8 mouse cellular contexts compared by ENCODE assay signal in the genomic region with DNA sequence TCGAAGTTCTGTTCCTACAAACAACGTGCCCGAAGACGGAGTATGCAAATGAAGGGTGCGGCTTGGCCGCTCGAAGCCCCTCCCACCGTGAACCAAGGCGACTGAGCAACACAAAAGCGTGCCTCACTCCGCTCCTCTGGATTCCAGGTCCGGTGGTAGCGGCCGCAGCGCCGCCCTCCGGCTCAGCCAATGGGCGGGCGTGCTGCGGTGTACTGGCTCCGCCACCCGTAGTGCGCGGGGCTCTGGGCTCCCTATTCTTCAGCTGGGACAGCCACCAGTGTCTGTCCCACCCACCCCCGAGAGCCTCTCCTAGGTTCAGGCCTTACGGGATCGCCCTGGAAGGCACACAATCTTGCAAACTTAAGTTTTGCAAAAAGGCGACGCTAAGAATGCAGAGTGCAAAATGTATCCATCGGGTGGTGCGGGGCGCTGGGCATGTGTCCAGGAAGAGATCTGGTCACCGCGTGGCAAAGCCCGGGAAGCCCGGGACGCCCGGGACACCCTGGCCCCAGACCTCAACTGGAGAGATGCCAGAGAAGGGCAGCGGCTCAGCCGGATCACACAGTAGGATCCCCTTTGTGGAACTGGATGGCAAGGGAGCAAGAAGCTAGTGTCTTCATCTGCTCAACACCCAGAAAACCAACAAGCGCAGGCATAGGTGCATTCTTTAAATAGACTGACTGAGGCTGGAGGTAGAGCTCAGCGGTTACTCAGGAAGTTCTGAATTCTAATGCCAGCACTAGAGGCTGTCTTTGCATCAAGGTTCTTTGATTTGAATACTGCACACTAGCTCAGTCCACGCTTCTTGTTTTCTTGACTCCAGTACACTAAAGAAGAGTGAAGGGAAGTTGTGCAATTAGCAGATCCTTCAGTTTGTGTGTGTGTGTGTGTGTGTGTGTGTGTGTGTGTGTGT. TPM values are rescaled to one million over a fixed set of nuclear protein-coding genes. Genes with fewer than 3 reads are reported as not detected.
DNase-seq lines count a peak whose midpoint lies in the region; ATAC-seq and TF ChIP-seq lines count a peak whose summit lies in the region.

No protein-coding gene starts in this region.

- DNase-seq in c-Kit-positive CD71-positive TER-119-negative erythroid progenitor cells, embryonic 14.5 days (ENCODE audit: low read depth), result peak; percentile 87
- DNase-seq in forebrain, embryonic 11.5 days (ENCODE audit: low spot score), result peak; percentile 95
- peak; percentile 94 to 98 for DNase-seq in kidney, postnatal 25 days
- peak; percentile 91 for DNase-seq in liver, embryonic 13.5 days
- DNase-seq in natural killer cell, adult 2 months (ENCODE audit: low spot score in 2 of 2), result peak; percentile 73 to 87

- H3K4me3 ChIP-seq in E14TG2a.4 (replicated peaks; ENCODE audit: low read length), result peak overlapping the region; percentile 81
- peak overlapping the region; percentile 29 for H3K4me3 ChIP-seq in forebrain, embryonic 11.5 days (ENCODE audit: low read depth, low read length)
- peak overlapping the region; percentile 61 for H3K4me3 ChIP-seq in heart, embryonic 16.5 days (ENCODE audit: low read length)
- H3K4me3 ChIP-seq in liver, embryonic 13.5 days (replicated peaks), result peak overlapping the region; percentile 65
- peak overlapping the region; percentile 55 for H3K4me3 ChIP-seq in stomach, embryonic 14.5 days (ENCODE audit: low read depth, low read length)

- WGBS in forebrain, embryonic 11.5 days, result 1% methylated on average over 43 of the region's 43 CpGs
- 1% methylated on average over 43 of the region's 43 CpGs for WGBS in heart, embryonic 16.5 days
- 1% methylated on average over 43 of the region's 43 CpGs for WGBS in liver, embryonic 13.5 days (ENCODE audit: insufficient replicate concordance)
- 2% methylated on average over 43 of the region's 43 CpGs for WGBS in stomach, embryonic 14.5 days

- peaks cover 22% of the 10 kb centered on the region for H3K27me3 ChIP-seq in E14TG2a.4 (ENCODE audit: insufficient read depth, low read length)
- H3K27me3 ChIP-seq in forebrain, embryonic 11.5 days (ENCODE audit: control insufficient read depth, insufficient read depth, low read length), result no peaks in the 10 kb centered on the region
- no peaks in the 10 kb centered on the region for H3K27me3 ChIP-seq in heart, embryonic 16.5 days (ENCODE audit: control insufficient read depth, insufficient read depth, low read length)
- H3K27me3 ChIP-seq in liver, embryonic 13.5 days, result no peaks in the 10 kb centered on the region
- H3K27me3 ChIP-seq in stomach, embryonic 14.5 days (ENCODE audit: control insufficient read depth, insufficient read depth, low read length), result no peaks in the 10 kb centered on the region

- peak overlapping the region; percentile 61; the same call in 1 of the 2 replicates for H3K27ac ChIP-seq in forebrain, embryonic 11.5 days (ENCODE audit: low read depth, low read length)
- peak overlapping the region; percentile 92 for H3K27ac ChIP-seq in heart, embryonic 16.5 days (ENCODE audit: low read length)
- H3K27ac ChIP-seq in liver, embryonic 13.5 days, result peak overlapping the region; percentile 80
- H3K27ac ChIP-seq in stomach, embryonic 14.5 days (ENCODE audit: low read length), result peak overlapping the region; percentile 91

- TF ChIP-seq CTCF in E14TG2a.4 (conservative IDR thresholded peaks at IDR 0.05; ENCODE audit: low read length), result no peak

- peak; percentile 100 for ATAC-seq in forebrain, embryonic 11.5 days (replicated peaks; ENCODE audit: low FRiP score)
- ATAC-seq in heart, embryonic 16.5 days (replicated peaks; ENCODE audit: extremely low read depth, insufficient read depth, low FRiP score), result peak; percentile 97
- ATAC-seq in liver, embryonic 13.5 days (ENCODE audit: low read depth), result peak; percentile 98
- peak; percentile 99 for ATAC-seq in stomach, embryonic 14.5 days (ENCODE audit: insufficient number of reproducible peaks, insufficient read depth, low FRiP score, low read depth)

- peak overlapping the region; percentile 78 for H3K9ac ChIP-seq in forebrain, embryonic 11.5 days (ENCODE audit: low read length)
- peak overlapping the region; percentile 78 for H3K9ac ChIP-seq in heart, embryonic 16.5 days (ENCODE audit: low read length)
- peak overlapping the region; percentile 74 for H3K9ac ChIP-seq in liver, embryonic 13.5 days
- H3K9ac ChIP-seq in stomach, embryonic 14.5 days (replicated peaks; ENCODE audit: low read depth, low read length), result peak overlapping the region; percentile 64

- peaks cover 8% of the 10 kb centered on the region for H3K4me1 ChIP-seq in E14TG2a.4 (replicated peaks; ENCODE audit: low read depth, low read length)
- H3K4me1 ChIP-seq in forebrain, embryonic 11.5 days (replicated peaks; ENCODE audit: control insufficient read depth, insufficient read depth, low read length), result no peaks in the 10 kb centered on the region
- H3K4me1 ChIP-seq in heart, embryonic 16.5 days (ENCODE audit: control insufficient read depth, insufficient read depth, low read length), result peaks cover 48% of the 10 kb centered on the region
- H3K4me1 ChIP-seq in liver, embryonic 13.5 days (replicated peaks), result peaks cover 77% of the 10 kb centered on the region
- H3K4me1 ChIP-seq in stomach, embryonic 14.5 days (ENCODE audit: control insufficient read depth, insufficient read depth, low read length), result peaks cover 14% of the 10 kb centered on the region; the same call in 1 of the 2 replicates

- H3K9me3 ChIP-seq in E14TG2a.4 (ENCODE audit: low read length), result no peaks in the 10 kb centered on the region
- no peaks in the 10 kb centered on the region for H3K9me3 ChIP-seq in forebrain, embryonic 11.5 days (ENCODE audit: control insufficient read depth, low read length)
- H3K9me3 ChIP-seq in heart, embryonic 16.5 days (replicated peaks; ENCODE audit: control insufficient read depth, low read length), result no peaks in the 10 kb centered on the region
- no peaks in the 10 kb centered on the region for H3K9me3 ChIP-seq in liver, embryonic 13.5 days (replicated peaks)
- no peaks in the 10 kb centered on the region for H3K9me3 ChIP-seq in stomach, embryonic 14.5 days (ENCODE audit: control insufficient read depth, low read depth, low read length)

- no peaks in the 10 kb centered on the region for H3K36me3 ChIP-seq in E14TG2a.4 (ENCODE audit: insufficient read depth, low read length)
- H3K36me3 ChIP-seq in forebrain, embryonic 11.5 days (ENCODE audit: control insufficient read depth, insufficient read depth, low read length), result no peaks in the 10 kb centered on the region; the same call in 1 of the 2 replicates
- no peaks in the 10 kb centered on the region for H3K36me3 ChIP-seq in heart, embryonic 16.5 days (ENCODE audit: control insufficient read depth, insufficient read depth)
- no peaks in the 10 kb centered on the region for H3K36me3 ChIP-seq in liver, embryonic 13.5 days
- no peaks in the 10 kb centered on the region for H3K36me3 ChIP-seq in stomach, embryonic 14.5 days (ENCODE audit: control insufficient read depth, insufficient read depth, low read length)

- H3K4me2 ChIP-seq in forebrain, embryonic 11.5 days (ENCODE audit: low read depth, low read length, severe bottlenecking), result peak overlapping the region; percentile 69
- peak overlapping the region; percentile 69 for H3K4me2 ChIP-seq in heart, embryonic 16.5 days (ENCODE audit: low read depth, low read length)
- peak overlapping the region; percentile 90 for H3K4me2 ChIP-seq in liver, embryonic 13.5 days
- peak overlapping the region; percentile 64 for H3K4me2 ChIP-seq in stomach, embryonic 14.5 days (replicated peaks; ENCODE audit: low read depth, low read length)

RNA-seq across cellular contexts. Expression of a gene that starts 58.1 kb away (rescaled TPM):
- 40.3 and 46.2 TPM in 2 replicates for polyA plus RNA-seq in forebrain, embryonic 11.5 days (2014; fragmentation: Nextera tagmentation; extraction: Ambion mirVana)
- polyA plus RNA-seq in heart, embryonic 16.5 days (2015; fragmentation: Nextera tagmentation; extraction: Ambion mirVana), result 60.0 and 65.5 TPM in 2 replicates
- 12.8 and 13.2 TPM in 2 replicates for polyA plus RNA-seq in liver, embryonic 13.5 days (2015; fragmentation: Nextera tagmentation; extraction: Ambion mirVana)
- polyA plus RNA-seq in stomach, embryonic 14.5 days (2014; fragmentation: Nextera tagmentation; extraction: Ambion mirVana), result 40.8 and 44.5 TPM in 2 replicates

Comparison
In these comparisons a context has a peak if more than half of its experiments do, and no peak if none do; other contexts are left out.
1. Peak in every context shown above with its lines: DNase-seq, ATAC-seq, H3K4me3 ChIP-seq and H3K27ac ChIP-seq.
2. H3K4me3 ChIP-seq: peak in every context shown above with its lines; median percentile 81 in E14TG2a.4; 65 in liver, embryonic 13.5 days; 61 in heart, embryonic 16.5 days; 55 in stomach, embryonic 14.5 days; 29 in forebrain, embryonic 11.5 days.